Mouse (Mus musculus) stomach, adult 2 months (tissue): ENCODE results near the gene Rtf2. TPM values are rescaled to one million over a fixed set of nuclear protein-coding genes. Genes with fewer than 3 reads are reported as not detected.

Experiments used
- polyA plus RNA-seq: library from polyadenylated mRNA; depleted of rRNA; stranded (reverse); fragments of >200 nt; gene quantifications from 2 replicates; pipeline ENCODE4 v1.2.3, GENCODE M21; 2012; rRNA removed

The Rtf2 gene
- 16.1 and 16.5 TPM in 2 replicates for polyA plus RNA-seq

GRCm38 (mm10) chr2:172439843-172440639 is at the start of gene Rtf2:
Gene Rtf2 (plus strand): TSS chr2:172440556.

GRCm38 (mm10) chr2:172393391-172394051 is 46.8 kb upstream of the Rtf2 start, which contains the start of gene Cass4:
Gene Cass4 (plus strand): TSS chr2:172393794.

GRCm38 (mm10) chr2:172458496-172458895 is 18.1 kb downstream of the Rtf2 start, which contains the start of gene Gcnt7:
Gene Gcnt7 (minus strand): TSS chr2:172458596.

GRCm38 (mm10) chr2:172472318-172472717 is 32.0 kb downstream of the Rtf2 start, which contains the start of gene Fam209:
Gene Fam209 (plus strand): TSS chr2:172472520.

Other genes starting within 250 kb of the Rtf2 start
- not detected in 2 replicates for gene Mc3r, start 192.1 kb upstream of the Rtf2 start, polyA plus RNA-seq
- gene Fam210b, start 95.0 kb upstream of the Rtf2 start, polyA plus RNA-seq: 22.7 and 43.5 TPM in 2 replicates
- gene Aurka, start 70.0 kb upstream of the Rtf2 start, polyA plus RNA-seq: 1.8 and 4.5 TPM in 2 replicates
- 10.9 and 11.7 TPM in 2 replicates for gene Cstf1, start 69.9 kb upstream of the Rtf2 start, polyA plus RNA-seq
- 0.17 and 0.32 TPM in 2 replicates for gene Cass4, start 46.8 kb upstream of the Rtf2 start, polyA plus RNA-seq
- gene Gcnt7, start 18.0 kb downstream of the Rtf2 start, polyA plus RNA-seq: not detected in 2 replicates
- 0.19 TPM in 1 of 2 replicates, not detected in the other for gene Fam209, start 32.0 kb downstream of the Rtf2 start, polyA plus RNA-seq
- 3.7 and 3.8 TPM in 2 replicates for gene Tfap2c, start 109.0 kb downstream of the Rtf2 start, polyA plus RNA-seq